Mouse (Mus musculus): ENCODE data around the gene Map2k4. TPM values are rescaled to one million over a fixed set of nuclear protein-coding genes. Genes with fewer than 3 reads are reported as not detected.
A peak's percentile ranks its signal among the peaks of the same experiment; 100 is the strongest.

Gene Map2k4
- total RNA-seq (2014; fragmentation: Nextera tagmentation) (47.4 and 49.6 TPM in 2 replicates), total RNA-seq (2017) (38.1 and 39.3 TPM in 2 replicates)

- peak; percentile 96 for ATAC-seq (replicated peaks; ENCODE audit: low FRiP score, low TSS enrichment, poor library complexity, severe bottlenecking)
Observed at GRCm38 (mm10) chr11:65788154-65788553, at the start of gene Map2k4. Map2k4 (minus strand) TSS chr11:65788297.

- no peak for ATAC-seq (replicated peaks; ENCODE audit: low FRiP score, low TSS enrichment, poor library complexity, severe bottlenecking)
Observed at GRCm38 (mm10) chr11:65824556-65824955, 36.5 kb upstream of the Map2k4 start.

GRCm38 (mm10) chr11:65820877-65821276, 32.8 kb upstream of the Map2k4 start:
- peak; percentile 88 for ATAC-seq (replicated peaks; ENCODE audit: low FRiP score, low TSS enrichment, poor library complexity, severe bottlenecking)

- ATAC-seq (replicated peaks; ENCODE audit: low FRiP score, low TSS enrichment, poor library complexity, severe bottlenecking) = peak; percentile 36; the same call in 1 of the 2 replicates
Observed at GRCm38 (mm10) chr11:65820280-65820679, 32.2 kb upstream of the Map2k4 start.

- ATAC-seq (replicated peaks; ENCODE audit: low FRiP score, low TSS enrichment, poor library complexity, severe bottlenecking) = no peak
Observed at GRCm38 (mm10) chr11:65818193-65818592, 30.1 kb upstream of the Map2k4 start.

- no peak for ATAC-seq (replicated peaks; ENCODE audit: low FRiP score, low TSS enrichment, poor library complexity, severe bottlenecking)
Observed at GRCm38 (mm10) chr11:65816237-65816636, 28.1 kb upstream of the Map2k4 start.

- no peak for ATAC-seq (replicated peaks; ENCODE audit: low FRiP score, low TSS enrichment, poor library complexity, severe bottlenecking)
Observed at GRCm38 (mm10) chr11:65814381-65814780, 26.3 kb upstream of the Map2k4 start.

GRCm38 (mm10) chr11:65812088-65812487, 24.0 kb upstream of the Map2k4 start:
- ATAC-seq (replicated peaks; ENCODE audit: low FRiP score, low TSS enrichment, poor library complexity, severe bottlenecking) = no peak

- no peak for ATAC-seq (replicated peaks; ENCODE audit: low FRiP score, low TSS enrichment, poor library complexity, severe bottlenecking)
Observed at GRCm38 (mm10) chr11:65807601-65808000, 19.5 kb upstream of the Map2k4 start.

- peak; percentile 95 for ATAC-seq (replicated peaks; ENCODE audit: low FRiP score, low TSS enrichment, poor library complexity, severe bottlenecking)
Observed at GRCm38 (mm10) chr11:65806909-65807504, 18.9 kb upstream of the Map2k4 start, which contains the start of gene Zkscan6. Zkscan6 (plus strand) TSS chr11:65807175.

- peak; percentile 65 for ATAC-seq (replicated peaks; ENCODE audit: low FRiP score, low TSS enrichment, poor library complexity, severe bottlenecking)
Observed at GRCm38 (mm10) chr11:65806321-65806904, 18.3 kb upstream of the Map2k4 start.

GRCm38 (mm10) chr11:65801899-65802298, 13.8 kb upstream of the Map2k4 start:
- ATAC-seq (replicated peaks; ENCODE audit: low FRiP score, low TSS enrichment, poor library complexity, severe bottlenecking) = no peak

GRCm38 (mm10) chr11:65795896-65796295, 7.8 kb upstream of the Map2k4 start:
- ATAC-seq (replicated peaks; ENCODE audit: low FRiP score, low TSS enrichment, poor library complexity, severe bottlenecking) = no peak

- peak; percentile 76 for ATAC-seq (replicated peaks; ENCODE audit: low FRiP score, low TSS enrichment, poor library complexity, severe bottlenecking)
Observed at GRCm38 (mm10) chr11:65794428-65795219, 6.5 kb upstream of the Map2k4 start.

- peak; percentile 30 for ATAC-seq (replicated peaks; ENCODE audit: low FRiP score, low TSS enrichment, poor library complexity, severe bottlenecking)
Observed at GRCm38 (mm10) chr11:65787421-65788151, 511 bp downstream of the Map2k4 start.

GRCm38 (mm10) chr11:65786160-65786559, 1.9 kb downstream of the Map2k4 start:
- ATAC-seq (replicated peaks; ENCODE audit: low FRiP score, low TSS enrichment, poor library complexity, severe bottlenecking) = peak; percentile 43; the same call in 1 of the 2 replicates

GRCm38 (mm10) chr11:65781596-65781995, 6.5 kb downstream of the Map2k4 start:
- ATAC-seq (replicated peaks; ENCODE audit: low FRiP score, low TSS enrichment, poor library complexity, severe bottlenecking) = no peak

GRCm38 (mm10) chr11:65779578-65779977, 8.5 kb downstream of the Map2k4 start:
- ATAC-seq (replicated peaks; ENCODE audit: low FRiP score, low TSS enrichment, poor library complexity, severe bottlenecking) = peak; percentile 52; the same call in 1 of the 2 replicates

GRCm38 (mm10) chr11:65779066-65779465, 9.0 kb downstream of the Map2k4 start:
- no peak for ATAC-seq (replicated peaks; ENCODE audit: low FRiP score, low TSS enrichment, poor library complexity, severe bottlenecking)

GRCm38 (mm10) chr11:65777810-65778209, 10.3 kb downstream of the Map2k4 start:
- no peak for ATAC-seq (replicated peaks; ENCODE audit: low FRiP score, low TSS enrichment, poor library complexity, severe bottlenecking)

Data from megakaryocyte-erythroid progenitor cell, adult 5-6 weeks (primary cell).